Mouse (Mus musculus) liver, adult 2 months (tissue): ENCODE results near the gene Haus7. TPM values are rescaled to one million over a fixed set of nuclear protein-coding genes. Genes with fewer than 3 reads are reported as not detected.
"Not testable (repeated sequence)": the region's sequence is repeated elsewhere in the genome, so short reads cannot be mapped to it uniquely, and the experiment has no call there.

Experiments used
- DNase-seq: peaks from one replicate; pipeline ENCODE4 v3.0.0-alpha.2; 2011; ENCODE audit warnings: low read depth, low spot score; ENCODE audit errors: extremely low read depth
- H3K27ac ChIP-seq: fragments of 200-500 bp; replicated peaks from 2 replicates; pipeline ENCODE4 v1.5.1; 2012; ENCODE audit warnings: low read depth, mild to moderate bottlenecking, control low read depth, inconsistent platforms, low read length; ENCODE audit not compliant: insufficient read depth
- H3K27me3 ChIP-seq: fragments of 200-500 bp; 2 replicates; pipeline ENCODE4 v1.6.1; 2012; ENCODE audit warnings: mild to moderate bottlenecking, moderate library complexity, low read length, inconsistent platforms; ENCODE audit not compliant: control insufficient read depth, insufficient read depth
- H3K36me3 ChIP-seq: fragments of 200-500 bp; 2 replicates; pipeline ENCODE4 v1.6.1; 2012; ENCODE audit warnings: low read length, inconsistent platforms; ENCODE audit not compliant: control insufficient read depth, insufficient read depth
- H3K4me1 ChIP-seq: fragments of 200-500 bp; 2 replicates; pipeline ENCODE4 v1.6.1; 2011; ENCODE audit warnings: low read length; ENCODE audit not compliant: control insufficient read depth, insufficient read depth
- H3K4me3 ChIP-seq: fragments of 200-500 bp; 2 replicates; pipeline ENCODE4 v1.5.1; 2011; ENCODE audit warnings: low read depth, mild to moderate bottlenecking, control low read depth, low read length, moderate library complexity; ENCODE audit not compliant: insufficient read depth
- H3K79me2 ChIP-seq: fragments of 200-500 bp; 2 replicates; pipeline ENCODE4 v1.6.1; 2012; ENCODE audit warnings: inconsistent platforms, mild to moderate bottlenecking, low read length, moderate library complexity; ENCODE audit not compliant: control insufficient read depth, insufficient read depth
- H3K9ac ChIP-seq: fragments of 200-500 bp; 2 replicates; pipeline ENCODE4 v1.6.1; 2012; ENCODE audit warnings: low read depth, mild to moderate bottlenecking, control low read depth, inconsistent platforms, low read length
- CTCF ChIP-seq: fragments of 200-500 bp; IDR thresholded peaks from 2 replicates; pipeline ENCODE4 v1.5.1; 2011; ENCODE audit warnings: low read depth, low read length, control low read depth
- POLR2A ChIP-seq: fragments of 200-500 bp; IDR thresholded peaks from 2 replicates; pipeline ENCODE4 v1.6.1; 2011; ENCODE audit warnings: low read length, control low read depth; ENCODE audit not compliant: insufficient read depth; ENCODE audit errors: extremely low read depth
- WGBS: fragments of 180-500 bp; shearing (Covaris S2); methylation state at CpG from one replicate; pipeline ENCODE4 v1.1.7; 2018; 5-methylcytosine and 5-hydroxymethylcytosine counted together
- polyA plus RNA-seq: library from polyadenylated mRNA; depleted of rRNA; stranded (reverse); fragments of >200 nt; gene quantifications from 2 replicates; pipeline ENCODE4 v1.2.3, GENCODE M21; 2012; rRNA removed
- total RNA-seq: library from RNA; depleted of rRNA; stranded (reverse); fragments of >200 nt; gene quantifications from 2 replicates; pipeline ENCODE4 v1.2.3, GENCODE M21; 2014; rRNA removed

Haus7 gene
- total RNA-seq = 12.9 and 15.5 TPM in 2 replicates
- polyA plus RNA-seq = 11.2 and 12.8 TPM in 2 replicates

GRCm38 (mm10) chrX:73458877-73459392 lies at the start of gene Haus7:
Gene Haus7, minus strand, starts transcription at chrX:73459044.
- under 1% methylated on average over 25 of the region's 26 CpGs for WGBS
- H3K9ac ChIP-seq = peak within 1 kb of the TSS; percentile 83
- peak; percentile 87 for DNase-seq
- no peaks in the 10 kb centered on the region for H3K27me3 ChIP-seq
- no peaks in the 10 kb centered on the region for H3K79me2 ChIP-seq
- no peak for TF ChIP-seq POLR2A
- TF ChIP-seq CTCF = peak; percentile 60; the same call in 1 of the 2 replicates
- no peak within 1 kb of the TSS for H3K27ac ChIP-seq
- peak within 1 kb of the TSS; percentile 89 for H3K4me3 ChIP-seq
- no peaks in the 10 kb centered on the region for H3K36me3 ChIP-seq
- 0 out of 2 replicates have a peak, but pooled peaks cover 4% of the 10 kb centered on the region for H3K4me1 ChIP-seq

GRCm38 (mm10) chrX:73506577-73506976 lies 47.7 kb upstream of the Haus7 start:
- H3K36me3 ChIP-seq = no peaks in the 10 kb centered on the region
- no peak for DNase-seq
- H3K9ac ChIP-seq = no peak overlapping the region
- WGBS = 89% methylated on average over 4 of the region's 4 CpGs
- TF ChIP-seq CTCF (no peak), POLR2A (no peak)
- H3K4me3 ChIP-seq = no peak overlapping the region
- peaks cover 4% of the 10 kb centered on the region; the same call in 1 of the 2 replicates for H3K27me3 ChIP-seq
- H3K27ac ChIP-seq = no peak overlapping the region
- no peaks in the 10 kb centered on the region for H3K79me2 ChIP-seq
- H3K4me1 ChIP-seq = no peaks in the 10 kb centered on the region

DNA sequence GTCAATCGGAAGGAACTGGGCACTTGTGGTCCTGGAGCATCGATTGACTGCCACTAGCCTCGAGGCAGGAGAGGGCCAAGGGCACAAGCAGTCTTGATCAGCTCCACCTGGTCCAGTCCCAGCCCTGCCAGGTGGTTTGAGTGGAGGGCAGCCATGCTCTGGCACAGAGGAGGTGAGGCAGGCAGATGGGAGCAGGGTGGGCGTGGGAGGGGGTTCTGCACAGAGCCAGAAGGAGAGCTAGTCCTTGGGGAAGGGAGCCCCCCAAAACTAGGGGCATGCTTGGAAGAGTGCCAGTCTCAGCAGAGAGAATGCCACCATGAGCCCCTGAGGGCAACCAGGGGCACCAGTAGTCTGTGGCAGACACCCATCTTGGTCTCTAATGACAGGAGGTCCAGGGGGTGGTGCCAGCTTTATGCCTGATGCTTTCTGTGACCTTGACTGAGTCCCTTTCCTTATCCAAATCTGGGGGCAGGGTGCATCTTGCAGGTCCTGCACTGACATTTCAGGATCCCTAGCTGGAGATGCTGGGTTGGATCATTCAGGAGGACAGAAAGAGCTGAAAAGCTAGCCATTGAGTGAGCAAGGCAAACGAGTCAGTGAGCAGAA lies 46.4 kb upstream of the Haus7 start:
- Histone ChIP-seq H3K27me3 (peaks cover 4% of the 10 kb centered on the region; the same call in 1 of the 2 replicates), H3K4me1 (no peaks in the 10 kb centered on the region), H3K27ac (no peak overlapping the region), H3K4me3 (no peak overlapping the region), H3K9ac (no peak overlapping the region), H3K36me3 (no peaks in the 10 kb centered on the region), H3K79me2 (no peaks in the 10 kb centered on the region)
- 74% methylated on average over 5 of the region's 5 CpGs for WGBS
- no peak for TF ChIP-seq CTCF
- TF ChIP-seq POLR2A = no peak
- DNase-seq = no peak

DNA sequence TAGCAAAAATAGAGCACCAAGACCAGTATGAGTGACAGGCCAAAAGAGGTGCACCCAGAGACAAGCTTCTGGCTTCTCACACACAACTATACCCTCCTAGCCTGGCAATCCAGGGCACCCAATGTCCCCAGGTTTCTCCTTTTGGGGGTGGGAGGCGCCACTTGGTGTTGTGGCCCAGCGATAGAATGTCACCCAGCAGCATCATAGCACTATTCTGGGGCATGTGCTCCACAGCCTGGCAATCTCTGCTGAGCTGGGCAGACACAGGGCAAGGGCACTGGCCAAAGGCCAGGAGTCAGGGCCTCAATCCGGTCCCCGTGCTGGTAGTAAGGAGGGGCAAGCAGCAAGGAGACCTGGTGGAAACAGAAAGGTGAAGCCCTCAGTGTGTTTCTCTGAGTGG lies 37.9 kb upstream of the Haus7 start:
- TF ChIP-seq POLR2A (no peak), CTCF (no peak)
- H3K27ac ChIP-seq = no peak overlapping the region
- no peak overlapping the region for H3K4me3 ChIP-seq
- DNase-seq = no peak
- H3K9ac ChIP-seq = no peak overlapping the region
- no peaks in the 10 kb centered on the region for H3K79me2 ChIP-seq
- H3K27me3 ChIP-seq = no peaks in the 10 kb centered on the region
- H3K4me1 ChIP-seq = no peaks in the 10 kb centered on the region
- 81% methylated on average over 4 of the region's 4 CpGs for WGBS
- no peaks in the 10 kb centered on the region for H3K36me3 ChIP-seq

DNA sequence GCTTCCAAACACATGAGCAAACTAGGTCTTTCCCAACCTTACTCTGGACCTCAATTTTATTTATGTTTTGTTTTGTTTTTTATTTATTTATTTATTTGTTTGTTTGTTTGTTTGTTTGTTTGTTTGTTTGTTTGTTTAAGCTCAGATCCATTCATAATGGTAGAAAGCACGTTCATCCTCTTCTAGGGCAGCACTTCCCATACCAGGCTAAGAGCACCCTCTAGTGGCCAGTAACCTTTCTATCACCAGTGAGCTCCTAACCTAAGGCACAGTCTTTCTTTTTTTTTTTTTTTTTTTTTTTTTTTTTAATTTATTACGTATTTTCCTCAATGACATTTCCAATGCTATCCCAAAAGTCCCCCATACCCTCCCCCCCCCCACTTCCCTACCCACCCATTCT lies 34.7 kb upstream of the Haus7 start:
- not testable (repeated sequence) for H3K9ac ChIP-seq, H3K27ac ChIP-seq, H3K36me3 ChIP-seq, H3K4me3 ChIP-seq, H3K79me2 ChIP-seq, H3K27me3 ChIP-seq, H3K4me1 ChIP-seq
- 0% methylated on average over 1 of the region's 2 CpGs for WGBS
- TF ChIP-seq CTCF = peak; percentile 53
- peak; percentile 57 for DNase-seq

- no peaks in the 10 kb centered on the region; the same call in 1 of the 2 replicates for H3K4me1 ChIP-seq
- WGBS = 61% methylated on average over 3 of the region's 3 CpGs
- H3K4me3 ChIP-seq = no peak overlapping the region
- H3K27me3 ChIP-seq = no peaks in the 10 kb centered on the region
- no peak overlapping the region for H3K9ac ChIP-seq
- H3K79me2 ChIP-seq = no peaks in the 10 kb centered on the region
- TF ChIP-seq CTCF (peak; percentile 41), POLR2A (no peak)
- no peak overlapping the region for H3K27ac ChIP-seq
- H3K36me3 ChIP-seq = no peaks in the 10 kb centered on the region
- DNase-seq = peak; percentile 28
Measured at GRCm38 (mm10) chrX:73490804-73491203, 32.0 kb upstream of the Haus7 start.
